Mouse (Mus musculus): ENCODE results near the gene Dnm3. TPM values are rescaled to one million over a fixed set of nuclear protein-coding genes. Genes with fewer than 3 reads are reported as not detected.

The Dnm3 gene
- total RNA-seq, 2 experiments from 2014 or later: 5.0 to 6.3 TPM

DNA sequence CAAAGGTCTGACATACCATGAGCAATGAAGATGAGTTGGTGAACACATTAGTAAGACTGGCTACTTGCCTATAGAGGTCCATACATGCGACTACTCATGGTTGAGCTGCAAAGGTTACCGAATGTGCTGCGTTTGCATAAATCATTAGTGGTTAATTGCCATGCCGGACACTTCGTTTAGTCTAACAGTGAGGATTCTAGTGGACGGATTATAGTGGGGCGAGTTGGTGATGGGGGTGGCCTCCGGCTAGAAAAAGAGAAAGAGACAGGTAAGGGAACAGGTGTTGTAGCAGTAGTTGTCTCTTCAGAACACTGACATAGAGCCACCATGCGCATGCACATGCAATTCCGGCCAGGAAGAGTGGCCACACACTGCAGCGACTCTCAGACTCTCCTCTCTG lies 486.0 kb downstream of the Dnm3 start:
- DNase-seq: no peak
- intact Hi-C loops (cut with DNase I; ENCODE audit: low total_unique reads): no loop called here

GRCm38 (mm10) chr1:161990684-161991578 lies 486.9 kb downstream of the Dnm3 start:
- no peak for DNase-seq
- intact Hi-C loops (cut with DNase I; ENCODE audit: low total_unique reads): no loop called here

DNA sequence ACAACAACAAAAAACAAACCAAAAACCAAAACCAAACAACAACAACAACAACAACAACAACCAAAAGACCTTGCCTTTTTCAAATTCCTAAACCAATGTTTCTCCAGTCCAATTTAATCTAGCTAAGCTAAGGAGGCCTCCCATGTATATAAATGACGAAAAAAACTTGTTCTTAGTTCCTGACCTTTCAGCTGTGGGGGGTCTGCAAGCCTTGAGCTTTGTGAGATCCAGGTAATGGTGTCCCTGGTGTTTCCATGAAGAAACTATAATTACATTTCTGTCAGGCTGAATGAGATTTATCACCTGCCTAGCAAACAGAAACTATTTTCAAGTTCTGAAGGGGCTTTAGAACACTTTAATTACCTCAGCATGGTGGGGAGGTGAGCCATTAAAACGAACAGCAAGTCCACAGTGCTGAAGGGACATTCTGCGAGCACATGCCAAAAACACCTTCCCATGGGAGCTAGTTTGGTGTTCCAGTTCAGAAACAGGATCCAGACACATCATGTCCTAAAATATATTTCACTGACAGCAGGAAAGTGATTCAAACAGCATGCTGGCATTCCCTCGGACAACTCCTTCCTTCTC lies 493.8 kb downstream of the Dnm3 start:
- intact Hi-C loops (cut with DNase I; ENCODE audit: low total_unique reads): no loop called here
- peak; percentile 59 for DNase-seq

DNA sequence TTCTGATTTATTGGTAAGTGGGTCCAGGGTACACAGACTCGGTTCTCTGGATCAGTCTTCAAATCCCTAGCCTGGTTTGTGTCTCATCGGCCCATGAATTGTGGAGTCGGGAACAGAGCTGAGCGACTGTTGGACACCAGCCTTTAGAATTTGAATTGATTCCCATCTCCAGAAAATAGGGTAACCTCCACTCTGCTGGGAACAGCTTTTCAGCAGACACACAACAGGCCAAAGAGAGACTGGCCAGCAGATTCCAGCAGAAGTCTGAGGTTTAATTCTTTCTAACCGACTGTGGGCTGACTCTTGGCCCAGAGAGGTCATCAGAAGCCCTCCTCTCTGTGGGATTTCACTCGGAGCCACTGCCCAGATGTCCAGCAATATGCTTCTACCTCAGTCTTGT lies 494.4 kb downstream of the Dnm3 start:
- intact Hi-C loops (cut with DNase I; ENCODE audit: low total_unique reads): no loop called here

GRCm38 (mm10) chr1:161980626-161981298 lies 497.1 kb downstream of the Dnm3 start:
- intact Hi-C loops (cut with DNase I; ENCODE audit: low total_unique reads): no loop called here

More for the DNA sequence above, 494.4 kb downstream of the Dnm3 start:
- DNase-seq: peak; percentile 37

GRCm38 (mm10) chr1:161980046-161980445 lies 497.8 kb downstream of the Dnm3 start:
- intact Hi-C loops (cut with DNase I; ENCODE audit: low total_unique reads): no loop called here
- DNase-seq: no peak

More at GRCm38 (mm10) chr1:161980626-161981298, 497.1 kb downstream of the Dnm3 start:
- DNase-seq: no peak

DNA sequence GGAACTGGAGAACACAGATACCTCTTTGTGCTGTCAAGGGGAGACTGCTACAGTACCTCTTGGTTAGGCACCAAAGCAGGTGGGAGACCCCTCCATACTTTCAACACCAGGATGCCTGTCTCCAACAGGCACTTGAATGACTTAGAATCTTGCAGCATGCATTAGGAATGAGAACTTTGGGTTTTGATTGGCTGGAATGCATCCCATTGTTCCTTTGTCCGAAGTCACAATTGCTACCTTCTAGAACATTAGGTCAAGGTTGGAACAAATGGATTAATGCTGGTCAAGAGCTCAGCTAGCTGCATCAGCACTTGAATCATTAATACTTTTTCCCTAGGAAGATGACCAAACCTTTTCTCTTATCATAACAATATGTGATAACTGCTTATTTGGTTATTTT lies 498.3 kb downstream of the Dnm3 start, which contains the start of gene 4930558K02Rik:
TSS of gene 4930558K02Rik (minus strand) at position 101 of the 400 bp plus-strand sequence.
- intact Hi-C loops (cut with DNase I; ENCODE audit: low total_unique reads): no loop called here
- no peak for DNase-seq

GRCm38 (mm10) chr1:161978173-161978700 lies 499.6 kb downstream of the Dnm3 start:
- DNase-seq: no peak
- intact Hi-C loops (cut with DNase I; ENCODE audit: low total_unique reads): no loop called here

DNA sequence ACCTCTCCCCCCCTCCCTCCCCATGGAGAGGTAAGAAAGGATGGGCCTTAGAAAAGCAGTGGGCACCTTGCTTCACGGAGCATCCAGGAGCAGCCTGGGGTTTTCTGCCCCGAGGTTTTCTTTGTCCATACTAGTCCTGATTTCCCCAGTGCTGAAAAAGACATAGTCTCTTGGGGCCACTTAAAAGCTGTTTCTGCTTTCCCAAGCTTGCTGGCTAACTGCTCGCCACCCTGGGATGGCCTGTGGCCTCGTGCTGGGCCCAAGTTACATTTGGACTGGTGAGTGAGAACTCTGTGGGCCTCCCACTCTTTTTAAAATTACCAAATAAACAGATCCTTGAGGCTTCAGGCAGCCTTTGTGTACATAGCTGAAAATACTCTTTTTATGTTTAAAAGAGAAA lies 500.5 kb downstream of the Dnm3 start:
- peak; percentile 9 for DNase-seq
- intact Hi-C loops (cut with DNase I; ENCODE audit: low total_unique reads): no loop called here

GRCm38 (mm10) chr1:161976255-161977182 lies 501.3 kb downstream of the Dnm3 start:
- intact Hi-C loops (cut with DNase I; ENCODE audit: low total_unique reads): no loop called here
- peak; percentile 72 for DNase-seq

DNA sequence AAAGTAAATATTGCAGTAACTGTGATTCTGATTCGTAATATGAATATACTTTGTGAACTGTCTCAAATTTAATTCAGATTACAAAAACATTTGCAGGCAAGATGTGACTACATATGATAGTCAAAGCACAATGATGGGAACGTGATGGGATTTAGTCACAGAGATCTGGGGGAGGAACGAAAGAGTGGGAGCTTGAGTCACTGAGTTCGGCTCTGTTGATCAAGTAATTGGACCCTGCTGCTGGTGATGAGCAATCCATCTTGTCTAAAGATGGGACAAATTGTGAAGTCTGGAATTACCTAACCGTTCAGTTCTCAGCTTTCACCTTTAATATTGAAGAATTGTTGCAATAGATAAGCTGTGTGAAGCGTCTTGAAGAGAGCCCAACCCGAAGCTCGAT lies 505.6 kb downstream of the Dnm3 start:
- no peak for DNase-seq
- intact Hi-C loops (cut with DNase I; ENCODE audit: low total_unique reads): no loop called here

GRCm38 (mm10) chr1:161970874-161971273 lies 507.0 kb downstream of the Dnm3 start:
- intact Hi-C loops (cut with DNase I; ENCODE audit: low total_unique reads): no loop called here
- DNase-seq: no peak

GRCm38 (mm10) chr1:161968589-161969407 lies 509.0 kb downstream of the Dnm3 start, which contains the start of gene Pigc:
Gene Pigc, plus strand, starts transcription at chr1:161969186.
- intact Hi-C loops (cut with DNase I; ENCODE audit: low total_unique reads): loop anchor here (10.0 kb wide), 1 partner anchor 94 kb away; the partner anchor contains the start of gene Suco
- DNase-seq: peak; percentile 96

- intact Hi-C loops (cut with DNase I; ENCODE audit: low total_unique reads): loop anchor here (10.0 kb wide), 1 partner anchor 93 kb away; the partner anchor contains the start of gene Suco
- no peak for DNase-seq
Measured at GRCm38 (mm10) chr1:161967936-161968335, 509.9 kb downstream of the Dnm3 start.

DNA sequence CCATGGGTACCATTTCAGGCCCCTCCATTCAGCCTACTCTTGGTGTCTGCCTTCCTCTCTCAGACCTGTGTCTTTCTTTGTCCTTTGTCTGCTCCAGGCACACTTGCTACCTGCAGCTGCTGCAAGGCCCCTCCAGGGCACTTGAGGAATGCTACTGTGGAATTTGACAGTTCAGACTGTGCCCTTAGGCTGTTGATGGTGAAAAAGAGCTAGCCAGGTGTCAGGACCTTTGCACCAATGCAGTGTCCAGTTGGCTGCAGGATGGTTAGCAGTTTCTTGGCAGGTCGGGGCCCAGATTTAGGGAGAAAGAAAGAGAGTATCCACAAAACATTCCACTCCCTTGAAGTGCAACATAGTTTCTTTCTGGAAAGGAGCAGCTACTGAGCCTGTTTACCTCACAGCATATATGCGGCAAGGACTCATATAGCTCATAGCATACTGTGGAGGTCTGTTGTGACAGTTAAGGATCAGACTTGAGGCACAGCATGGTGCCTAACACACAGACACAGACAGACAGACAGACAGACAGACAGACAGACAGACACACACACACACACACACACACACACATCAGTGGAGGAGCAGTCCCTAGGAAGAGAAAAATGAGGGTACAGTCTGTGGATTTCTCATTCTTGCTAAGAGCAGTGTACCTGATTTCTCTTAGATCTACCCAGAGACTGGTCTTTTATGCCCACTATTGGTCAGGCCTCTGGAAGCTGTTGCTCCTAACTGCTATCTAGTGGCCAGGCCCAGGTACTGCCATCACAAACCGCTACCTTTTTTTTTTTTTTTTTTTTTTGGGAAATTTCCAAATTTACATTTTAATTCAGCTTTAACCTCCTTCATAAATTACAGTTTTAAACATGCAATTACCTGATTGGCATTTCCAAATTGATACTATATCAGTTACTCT lies 515.1 kb downstream of the Dnm3 start:
- intact Hi-C loops (cut with DNase I; ENCODE audit: low total_unique reads): loop anchor here (10.0 kb wide), 1 partner anchor 88 kb away; the partner anchor contains the start of gene Suco

GRCm38 (mm10) chr1:161957964-161958950 lies 519.6 kb downstream of the Dnm3 start:
- DNase-seq: no peak
- intact Hi-C loops (cut with DNase I; ENCODE audit: low total_unique reads): no loop called here

More for the DNA sequence above, 515.1 kb downstream of the Dnm3 start:
- no peak for DNase-seq
